7 mouse cellular contexts compared by ENCODE assay signal in the genomic region with DNA sequence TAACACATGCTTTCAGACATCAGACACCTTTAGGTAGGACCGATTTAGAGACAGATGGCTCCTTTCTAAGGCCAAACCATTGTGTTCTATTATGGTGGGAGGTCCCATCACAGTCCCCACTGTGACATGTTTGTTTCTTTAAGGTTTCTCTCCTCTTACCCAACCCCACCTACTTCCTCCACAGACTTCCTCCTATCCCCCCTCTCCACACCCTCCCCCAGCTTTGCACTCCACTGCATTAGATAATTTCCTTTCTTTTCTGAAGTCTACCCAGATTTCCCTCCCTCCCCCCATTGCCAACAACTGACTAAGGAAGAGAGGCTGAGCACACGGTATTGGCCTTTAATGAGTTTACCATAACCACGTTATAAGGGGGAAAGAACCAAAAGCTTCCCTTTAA.
A peak's percentile ranks its signal among the peaks of the same experiment; 100 is the strongest.
DNase-seq lines count a peak whose midpoint lies in the region; ATAC-seq lines count a peak whose summit lies in the region.

No protein-coding gene starts in this region.

- H3K4me3 ChIP-seq in heart, embryonic 10.5 days, result peak overlapping the region; percentile 35; the same call in 1 of the 2 replicates
- no peak overlapping the region for H3K4me3 ChIP-seq in midbrain, embryonic 14.5 days (replicated peaks; ENCODE audit: low read depth, low read length)

- WGBS in heart, embryonic 10.5 days, result 35% methylated on average over 3 of the region's 3 CpGs
- 22% methylated on average over 3 of the region's 3 CpGs for WGBS in midbrain, embryonic 14.5 days

- H3K4me1 ChIP-seq in heart, embryonic 10.5 days, result peaks cover 38% of the 10 kb centered on the region
- peaks cover 12% of the 10 kb centered on the region for H3K4me1 ChIP-seq in midbrain, embryonic 14.5 days (ENCODE audit: control insufficient read depth, insufficient read depth, low read length)

- no peaks in the 10 kb centered on the region for H3K9me3 ChIP-seq in heart, embryonic 10.5 days
- no peaks in the 10 kb centered on the region for H3K9me3 ChIP-seq in midbrain, embryonic 14.5 days (ENCODE audit: control insufficient read depth, low read length)

- peak overlapping the region; percentile 80 for H3K27ac ChIP-seq in heart, embryonic 10.5 days
- peak overlapping the region; percentile 39 for H3K27ac ChIP-seq in midbrain, embryonic 14.5 days (replicated peaks; ENCODE audit: low read depth, low read length)

- no peaks in the 10 kb centered on the region for H3K27me3 ChIP-seq in heart, embryonic 10.5 days (ENCODE audit: insufficient read depth, poor library complexity, severe bottlenecking)
- no peaks in the 10 kb centered on the region for H3K27me3 ChIP-seq in midbrain, embryonic 14.5 days (ENCODE audit: control insufficient read depth, insufficient read depth, low read length)

- no peak overlapping the region for H3K9ac ChIP-seq in midbrain, embryonic 14.5 days (replicated peaks; ENCODE audit: low read length)

- peak overlapping the region; percentile 34 for H3K4me2 ChIP-seq in midbrain, embryonic 14.5 days (ENCODE audit: low read length)

- no peaks in the 10 kb centered on the region for H3K36me3 ChIP-seq in heart, embryonic 10.5 days
- no peaks in the 10 kb centered on the region for H3K36me3 ChIP-seq in midbrain, embryonic 14.5 days (ENCODE audit: control insufficient read depth, insufficient read depth, low read length)

- ATAC-seq in midbrain, embryonic 14.5 days (ENCODE audit: low FRiP score, low TSS enrichment), result no peak

- DNase-seq in 416B (ENCODE audit: low read depth), result peak; percentile 81
- peak; percentile 53 for DNase-seq in CD4-positive helper T cell, adult 2 months (ENCODE audit: low read depth, low spot score)
- no peak for DNase-seq in heart, embryonic 10.5 days (ENCODE audit: low spot score)
- peak; percentile 57 for DNase-seq in kidney, postnatal 10 days
- DNase-seq in midbrain, embryonic 14.5 days, result peak; percentile 31
- no peak for DNase-seq in cerebellum, adult 9-10 months
- no peak for DNase-seq in left cerebral cortex, adult 18-20 months (ENCODE audit: low spot score in 2 of 2)

Comparison
In these comparisons a context has a peak if more than half of its experiments do, and no peak if none do; other contexts are left out.
1. DNase-seq: peak in 416B (single experiment), CD4-positive helper T cell, adult 2 months (single experiment), kidney, postnatal 10 days (single experiment) and midbrain, embryonic 14.5 days (single experiment); none in heart, embryonic 10.5 days (single experiment), cerebellum, adult 9-10 months (single experiment) and left cerebral cortex, adult 18-20 months (0 of 2).